ENCODE assay signal across 22 mouse cellular contexts in the genomic region with DNA sequence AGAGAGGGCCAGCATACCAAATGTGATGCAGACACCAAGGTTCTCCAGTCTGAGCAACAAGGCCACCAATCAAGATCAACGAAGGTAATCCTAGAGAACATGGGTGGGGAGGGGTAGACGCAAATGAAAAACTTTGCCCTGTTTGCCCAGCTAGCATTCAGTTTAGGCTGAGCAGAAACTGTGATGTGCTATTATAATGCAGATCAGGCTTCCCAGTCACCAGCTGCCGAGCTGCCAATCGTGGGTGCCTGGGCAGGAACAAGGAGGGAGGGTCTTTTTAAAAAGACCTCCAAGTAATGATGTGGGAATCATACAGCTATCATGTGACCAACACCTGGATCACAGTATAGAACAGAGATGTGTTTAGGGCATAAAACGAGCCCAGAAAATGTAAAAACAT. TPM values are rescaled to one million over a fixed set of nuclear protein-coding genes. Genes with fewer than 3 reads are reported as not detected.
DNase-seq lines count a peak whose midpoint lies in the region; ATAC-seq lines count a peak whose summit lies in the region.
"Had no signal": no experiment of that assay in that cellular context is flagged by ENCODE, and none has a peak within 500 bp of the region (broad histone marks: within the 10 kb centered on the region; RNA-seq: fewer than 3 reads in every experiment).

No protein-coding gene starts in this region.

- H3K4me3 ChIP-seq in forebrain, embryonic 12.5 days (replicated peaks), result no peak overlapping the region
- no peak overlapping the region for H3K4me3 ChIP-seq in forebrain, embryonic 11.5 days (ENCODE audit: low read depth, low read length)
- no peak overlapping the region for H3K4me3 ChIP-seq in hindbrain, embryonic 12.5 days
- H3K4me3 ChIP-seq in hindbrain, embryonic 16.5 days (ENCODE audit: low read length), result no peak overlapping the region
- H3K4me3 ChIP-seq in midbrain, embryonic 14.5 days (replicated peaks; ENCODE audit: low read depth, low read length), result no peak overlapping the region
- no peak overlapping the region for H3K4me3 ChIP-seq in midbrain, embryonic 11.5 days (ENCODE audit: low read depth, low read length)
- H3K4me3 ChIP-seq in forebrain, embryonic 15.5 days, result no peak overlapping the region
- H3K4me3 ChIP-seq: embryonic facial prominence, embryonic 13.5 days; heart, adult 2 months; heart, embryonic 15.5 days had no signal

- no peak overlapping the region for H3K9ac ChIP-seq in forebrain, embryonic 12.5 days
- H3K9ac ChIP-seq in forebrain, embryonic 11.5 days (ENCODE audit: low read length), result no peak overlapping the region
- H3K9ac ChIP-seq in hindbrain, embryonic 12.5 days, result no peak overlapping the region
- no peak overlapping the region for H3K9ac ChIP-seq in hindbrain, embryonic 16.5 days (ENCODE audit: low read depth, low read length)
- H3K9ac ChIP-seq in midbrain, embryonic 14.5 days (replicated peaks; ENCODE audit: low read length), result no peak overlapping the region
- H3K9ac ChIP-seq in midbrain, embryonic 11.5 days (ENCODE audit: low read length), result no peak overlapping the region
- H3K9ac ChIP-seq in forebrain, embryonic 15.5 days (replicated peaks), result no peak overlapping the region
- H3K9ac ChIP-seq: embryonic facial prominence, embryonic 13.5 days; heart, embryonic 15.5 days had no signal

- peaks cover 10% of the 10 kb centered on the region; the same call in 1 of the 2 replicates for H3K4me1 ChIP-seq in forebrain, embryonic 12.5 days
- H3K4me1 ChIP-seq in forebrain, embryonic 11.5 days (replicated peaks; ENCODE audit: control insufficient read depth, insufficient read depth, low read length), result 0 out of 2 replicates have a peak, but pooled peaks cover 2% of the 10 kb centered on the region
- peaks cover 2% of the 10 kb centered on the region; the same call in 1 of the 2 replicates for H3K4me1 ChIP-seq in hindbrain, embryonic 12.5 days
- no peaks in the 10 kb centered on the region; the same call in 1 of the 2 replicates for H3K4me1 ChIP-seq in hindbrain, embryonic 16.5 days (ENCODE audit: control insufficient read depth, insufficient read depth, low read depth, low read length)
- H3K4me1 ChIP-seq in midbrain, embryonic 14.5 days (ENCODE audit: control insufficient read depth, insufficient read depth, low read length), result no peaks in the 10 kb centered on the region
- no peaks in the 10 kb centered on the region for H3K4me1 ChIP-seq in midbrain, embryonic 11.5 days (ENCODE audit: control insufficient read depth, insufficient read depth, low read length)
- peaks cover 11% of the 10 kb centered on the region; the same call in 1 of the 2 replicates for H3K4me1 ChIP-seq in forebrain, embryonic 15.5 days

- H3K27me3 ChIP-seq in forebrain, embryonic 12.5 days, result no peaks in the 10 kb centered on the region
- H3K27me3 ChIP-seq in forebrain, embryonic 11.5 days (ENCODE audit: control insufficient read depth, insufficient read depth, low read length), result no peaks in the 10 kb centered on the region
- peaks cover 4% of the 10 kb centered on the region; the same call in 1 of the 2 replicates for H3K27me3 ChIP-seq in hindbrain, embryonic 12.5 days
- no peaks in the 10 kb centered on the region for H3K27me3 ChIP-seq in hindbrain, embryonic 16.5 days (replicated peaks; ENCODE audit: control insufficient read depth, insufficient read depth, low read length)
- H3K27me3 ChIP-seq in midbrain, embryonic 14.5 days (ENCODE audit: control insufficient read depth, insufficient read depth, low read length), result no peaks in the 10 kb centered on the region
- H3K27me3 ChIP-seq in midbrain, embryonic 11.5 days (ENCODE audit: control insufficient read depth, insufficient read depth, low read length), result no peaks in the 10 kb centered on the region
- H3K27me3 ChIP-seq in forebrain, embryonic 15.5 days, result no peaks in the 10 kb centered on the region
- H3K27me3 ChIP-seq: embryonic facial prominence, embryonic 13.5 days; heart, embryonic 15.5 days had no signal

- WGBS in forebrain, embryonic 12.5 days, result 53% methylated on average over 5 of the region's 5 CpGs
- WGBS in forebrain, embryonic 11.5 days, result 78% methylated on average over 5 of the region's 5 CpGs
- WGBS in hindbrain, embryonic 12.5 days, result 50% methylated on average over 5 of the region's 5 CpGs
- WGBS in hindbrain, embryonic 16.5 days, result 31% methylated on average over 5 of the region's 5 CpGs
- WGBS in midbrain, embryonic 14.5 days, result 31% methylated on average over 5 of the region's 5 CpGs
- 64% methylated on average over 5 of the region's 5 CpGs for WGBS in midbrain, embryonic 11.5 days
- WGBS in forebrain, embryonic 15.5 days, result 31% methylated on average over 5 of the region's 5 CpGs

- H3K4me2 ChIP-seq in forebrain, embryonic 12.5 days, result no peak overlapping the region
- H3K4me2 ChIP-seq in forebrain, embryonic 11.5 days (ENCODE audit: low read depth, low read length, severe bottlenecking), result no peak overlapping the region
- no peak overlapping the region for H3K4me2 ChIP-seq in hindbrain, embryonic 12.5 days (replicated peaks)
- H3K4me2 ChIP-seq in hindbrain, embryonic 16.5 days (ENCODE audit: low read length), result no peak overlapping the region
- no peak overlapping the region for H3K4me2 ChIP-seq in midbrain, embryonic 14.5 days (ENCODE audit: low read length)
- H3K4me2 ChIP-seq in midbrain, embryonic 11.5 days, result no peak overlapping the region
- no peak overlapping the region for H3K4me2 ChIP-seq in forebrain, embryonic 15.5 days (replicated peaks)
- H3K4me2 ChIP-seq: embryonic facial prominence, embryonic 13.5 days; heart, embryonic 11.5 days; heart, embryonic 15.5 days had no signal

- peak overlapping the region; percentile 46; the same call in 1 of the 2 replicates for H3K27ac ChIP-seq in forebrain, embryonic 12.5 days
- H3K27ac ChIP-seq in forebrain, embryonic 11.5 days (ENCODE audit: low read depth, low read length), result no peak overlapping the region
- 0 out of 2 replicates have a peak overlapping the region, but pooled peaks have one; percentile 44 for H3K27ac ChIP-seq in hindbrain, embryonic 12.5 days
- H3K27ac ChIP-seq in hindbrain, embryonic 16.5 days (ENCODE audit: low read depth, low read length), result no peak overlapping the region
- H3K27ac ChIP-seq in midbrain, embryonic 14.5 days (replicated peaks; ENCODE audit: low read depth, low read length), result no peak overlapping the region
- no peak overlapping the region for H3K27ac ChIP-seq in midbrain, embryonic 11.5 days (ENCODE audit: low read depth, low read length)
- H3K27ac ChIP-seq in forebrain, embryonic 15.5 days (replicated peaks), result peak overlapping the region; percentile 67
- H3K27ac ChIP-seq: embryonic facial prominence, embryonic 13.5 days; heart, adult 2 months; heart, embryonic 15.5 days had no signal

- peaks cover 26% of the 10 kb centered on the region for H3K36me3 ChIP-seq in forebrain, embryonic 12.5 days (replicated peaks)
- H3K36me3 ChIP-seq in forebrain, embryonic 11.5 days (ENCODE audit: control insufficient read depth, insufficient read depth, low read length), result peaks cover 10% of the 10 kb centered on the region
- peaks cover 29% of the 10 kb centered on the region for H3K36me3 ChIP-seq in hindbrain, embryonic 12.5 days
- peaks cover 14% of the 10 kb centered on the region for H3K36me3 ChIP-seq in hindbrain, embryonic 16.5 days (ENCODE audit: control insufficient read depth, insufficient read depth, low read length)
- H3K36me3 ChIP-seq in midbrain, embryonic 14.5 days (ENCODE audit: control insufficient read depth, insufficient read depth, low read length), result peaks cover 16% of the 10 kb centered on the region
- H3K36me3 ChIP-seq in midbrain, embryonic 11.5 days (ENCODE audit: control insufficient read depth, insufficient read depth, low read length), result peaks cover 12% of the 10 kb centered on the region
- peaks cover 15% of the 10 kb centered on the region for H3K36me3 ChIP-seq in forebrain, embryonic 15.5 days

- no peaks in the 10 kb centered on the region for H3K9me3 ChIP-seq in forebrain, embryonic 12.5 days
- no peaks in the 10 kb centered on the region for H3K9me3 ChIP-seq in forebrain, embryonic 11.5 days (ENCODE audit: control insufficient read depth, low read length)
- no peaks in the 10 kb centered on the region for H3K9me3 ChIP-seq in hindbrain, embryonic 12.5 days (replicated peaks)
- no peaks in the 10 kb centered on the region for H3K9me3 ChIP-seq in hindbrain, embryonic 16.5 days (ENCODE audit: control insufficient read depth, low read length)
- H3K9me3 ChIP-seq in midbrain, embryonic 14.5 days (ENCODE audit: control insufficient read depth, low read length), result no peaks in the 10 kb centered on the region
- no peaks in the 10 kb centered on the region for H3K9me3 ChIP-seq in midbrain, embryonic 11.5 days (ENCODE audit: control insufficient read depth, low read length)
- no peaks in the 10 kb centered on the region for H3K9me3 ChIP-seq in forebrain, embryonic 15.5 days
- H3K9me3 ChIP-seq: G1E; heart, embryonic 15.5 days had no signal

- peak; percentile 40; the same call in 1 of the 2 replicates for ATAC-seq in forebrain, embryonic 12.5 days (ENCODE audit: low FRiP score)
- no peak; the same call in 1 of the 2 replicates for ATAC-seq in forebrain, embryonic 11.5 days (replicated peaks; ENCODE audit: low FRiP score)
- peak; percentile 51 for ATAC-seq in hindbrain, embryonic 12.5 days (ENCODE audit: low FRiP score)
- no peak for ATAC-seq in hindbrain, embryonic 16.5 days
- ATAC-seq in midbrain, embryonic 14.5 days (ENCODE audit: low FRiP score, low TSS enrichment), result 0 out of 2 replicates have a peak, but pooled peaks have one; percentile 18
- no peak; the same call in 1 of the 2 replicates for ATAC-seq in midbrain, embryonic 11.5 days (ENCODE audit: low FRiP score)
- ATAC-seq in forebrain, embryonic 15.5 days (replicated peaks), result peak; percentile 42
- ATAC-seq: CD4-positive, CD25-positive, alpha-beta regulatory T cell, adult 4 months; intestine, embryonic 16.5 days had no signal

- no peak for DNase-seq in forebrain, embryonic 11.5 days (ENCODE audit: low spot score)
- peak; percentile 35 for DNase-seq in midbrain, embryonic 14.5 days
- DNase-seq in midbrain, embryonic 11.5 days (ENCODE audit: low spot score, missing footprints), result no peak
- no peak for DNase-seq in spleen, postnatal 4 days (ENCODE audit: low spot score in 2 of 2)
- DNase-seq: adrenal gland, postnatal 14 days; B cell, adult 2 months; cerebellum, adult 18-20 months; cerebellum, adult 9-11 months; cerebellum, postnatal 36 days; gastrocnemius, postnatal 14 days; heart, adult 2 months; heart, postnatal 14 days had no signal

RNA-seq across cellular contexts. Expression of a gene that starts 15.0 kb away (rescaled TPM):
- 81.1 and 87.0 TPM in 2 replicates for polyA plus RNA-seq in forebrain, embryonic 12.5 days (2016; fragmentation: Nextera tagmentation; extraction: Ambion mirVana)
- 87.2 and 99.4 TPM in 2 replicates for polyA plus RNA-seq in forebrain, embryonic 11.5 days (2014; fragmentation: Nextera tagmentation; extraction: Ambion mirVana)
- 70.6 and 84.4 TPM in 2 replicates for polyA plus RNA-seq in hindbrain, embryonic 12.5 days (2016; fragmentation: Nextera tagmentation; extraction: Ambion mirVana)
- 41.4 and 50.6 TPM in 2 replicates for polyA plus RNA-seq in hindbrain, embryonic 16.5 days (2015; fragmentation: Nextera tagmentation; extraction: Ambion mirVana)
- 38.5 and 50.1 TPM in 2 replicates for polyA plus RNA-seq in midbrain, embryonic 14.5 days (2014; fragmentation: Nextera tagmentation; extraction: Ambion mirVana)
- 101 and 111 TPM in 2 replicates for polyA plus RNA-seq in midbrain, embryonic 11.5 days (2014; fragmentation: Nextera tagmentation; extraction: Ambion mirVana)
- polyA plus RNA-seq in forebrain, embryonic 15.5 days (2015; fragmentation: Nextera tagmentation; extraction: Ambion mirVana), result 61.2 and 63.2 TPM in 2 replicates

Comparison
In these comparisons a context has a peak if more than half of its experiments do, and no peak if none do; other contexts are left out.
1. ATAC-seq: peak in forebrain, embryonic 12.5 days (single experiment), hindbrain, embryonic 12.5 days (single experiment), midbrain, embryonic 14.5 days (single experiment) and forebrain, embryonic 15.5 days (single experiment); none in forebrain, embryonic 11.5 days (single experiment), hindbrain, embryonic 16.5 days (single experiment) and midbrain, embryonic 11.5 days (single experiment).
2. H3K27ac ChIP-seq: peak in forebrain, embryonic 12.5 days (single experiment), hindbrain, embryonic 12.5 days (single experiment) and forebrain, embryonic 15.5 days (single experiment); none in forebrain, embryonic 11.5 days (single experiment), hindbrain, embryonic 16.5 days (single experiment), midbrain, embryonic 14.5 days (single experiment) and midbrain, embryonic 11.5 days (single experiment).